Mouse (Mus musculus) mouse embryonic stem cell (cell line): ENCODE measurements around the gene Pmm2.

Experiments used
- in situ Hi-C, 2 experiments: fragments of 300-500 bp; cut with MboI; formaldehyde crosslinking; loops; 1 replicate in 1 of 2; 3 replicates in 1 of 2; pipeline ENCODE4 v1.14.3; 2019 to 2020; ENCODE audit warnings: low sequenced_read_pairs in 2 of 2, low pct_unique_long_range_greater_than_20kb in 1 of 2, mixed read lengths in 1 of 2; ENCODE audit not compliant: unreplicated experiment in 1 of 2

Pmm2 gene

DNA sequence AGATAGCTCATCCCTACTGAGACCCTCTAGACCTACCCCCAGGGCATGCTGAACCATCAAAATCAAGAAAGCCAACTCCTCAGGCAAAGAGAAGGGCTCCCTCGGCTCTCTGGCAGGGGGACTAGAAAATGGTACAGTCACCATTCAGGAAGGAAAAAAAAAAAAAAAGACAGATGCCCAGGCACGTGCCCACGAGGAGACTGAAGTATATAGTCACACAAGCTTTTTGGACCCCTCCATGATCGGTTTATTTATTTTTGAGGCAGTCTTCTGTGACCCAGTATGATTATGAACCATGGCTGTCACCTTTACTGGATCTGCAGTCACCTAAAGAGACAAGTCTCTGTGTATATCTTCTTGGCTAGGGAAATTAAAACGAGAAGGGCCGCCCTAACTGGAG is 35.9 kb downstream of the Pmm2 start:
- in situ Hi-C loops, result loop anchor here (5.0 kb wide), 2 partner anchors 176 to 261 kb away; no protein-coding TSS in a partner anchor

DNA sequence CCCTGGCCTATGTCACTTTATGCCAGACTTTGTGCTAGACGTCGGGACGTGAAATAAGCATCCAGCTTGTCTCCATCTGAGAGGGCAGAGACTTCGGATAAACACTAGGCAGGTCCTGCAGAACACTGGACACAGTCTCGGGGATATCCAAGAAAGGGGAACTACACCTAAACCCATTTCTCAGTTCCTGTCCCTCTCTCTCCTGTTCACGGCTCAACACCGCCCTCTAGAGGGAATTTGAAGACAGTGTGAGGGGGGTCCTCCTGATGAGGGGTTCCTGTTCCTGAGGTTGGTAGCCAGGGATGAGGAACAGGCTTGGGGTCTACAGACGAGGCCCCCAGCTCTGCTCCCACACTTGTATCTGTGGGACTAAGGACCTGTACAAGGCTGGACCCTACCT is 36.7 kb downstream of the Pmm2 start:
- in situ Hi-C loops, result loop anchor here (5.0 kb wide), 2 partner anchors 177 to 262 kb away; no protein-coding TSS in a partner anchor

DNA sequence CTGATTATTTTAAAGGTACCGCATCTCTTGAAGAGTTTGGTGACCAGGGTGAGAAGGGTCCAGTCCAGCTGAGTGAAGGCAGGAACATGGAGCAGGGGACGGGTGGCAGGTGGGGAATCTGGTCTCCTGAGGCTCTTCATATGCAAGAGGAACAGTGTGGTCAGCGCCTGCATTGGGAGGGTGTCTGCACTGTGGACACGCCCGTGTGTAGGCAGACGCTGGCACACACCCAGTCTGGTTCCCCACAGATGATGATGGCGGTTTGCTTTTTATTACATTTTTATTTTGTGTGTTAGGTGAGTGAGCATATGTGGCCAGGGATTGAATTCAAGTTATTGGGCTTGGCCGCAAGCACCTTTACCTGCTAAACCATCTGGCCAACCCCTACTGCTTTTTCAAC is 38.1 kb downstream of the Pmm2 start:
- in situ Hi-C loops, result loop anchor here in 1 of 2 experiments (5.0 kb wide), 1 partner anchor 183 kb away; no protein-coding TSS in a partner anchor

DNA sequence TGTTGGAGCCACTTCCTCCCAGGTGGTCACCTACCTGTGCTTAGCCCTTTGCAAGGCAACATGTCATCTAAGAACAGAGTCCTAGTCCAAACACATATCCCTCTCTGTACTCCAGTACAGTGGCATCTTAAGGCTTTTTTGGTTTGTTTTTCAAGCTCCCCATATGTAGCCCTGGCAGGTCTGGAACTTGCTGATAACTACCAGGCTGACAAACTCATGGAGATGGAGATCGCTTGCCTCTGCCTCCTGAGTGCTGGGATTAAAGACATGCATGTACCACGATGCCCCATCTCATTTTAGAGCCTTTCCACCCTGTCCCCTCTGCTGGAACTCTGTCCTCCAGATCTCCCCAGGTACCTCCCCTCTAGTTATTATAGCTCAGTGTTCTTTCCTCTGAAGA is 38.8 kb downstream of the Pmm2 start:
- in situ Hi-C loops, result loop anchor here in 1 of 2 experiments (5.0 kb wide), 1 partner anchor 184 kb away; no protein-coding TSS in a partner anchor

DNA sequence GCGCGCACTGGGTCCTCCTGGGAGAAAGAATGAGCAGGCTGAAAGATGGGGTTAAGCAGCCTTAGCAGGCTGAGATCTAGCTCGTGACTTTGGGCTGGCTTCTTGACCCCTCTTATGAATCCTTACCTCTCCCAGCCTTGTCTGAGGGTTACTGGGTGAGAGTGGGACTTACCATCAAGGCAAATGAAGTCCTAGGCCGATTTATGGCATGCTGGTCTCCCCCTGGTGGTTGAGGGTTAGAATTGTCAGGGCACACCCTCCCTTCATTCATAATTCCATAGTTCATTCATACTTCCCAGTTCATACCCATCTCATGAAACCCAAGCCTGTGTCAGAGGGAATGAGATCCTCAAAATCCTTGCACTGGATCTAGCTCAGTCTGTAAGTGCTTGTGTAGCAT is 39.3 kb downstream of the Pmm2 start:
- in situ Hi-C loops, result loop anchor here in 1 of 2 experiments (5.0 kb wide), 1 partner anchor 184 kb away; no protein-coding TSS in a partner anchor

DNA sequence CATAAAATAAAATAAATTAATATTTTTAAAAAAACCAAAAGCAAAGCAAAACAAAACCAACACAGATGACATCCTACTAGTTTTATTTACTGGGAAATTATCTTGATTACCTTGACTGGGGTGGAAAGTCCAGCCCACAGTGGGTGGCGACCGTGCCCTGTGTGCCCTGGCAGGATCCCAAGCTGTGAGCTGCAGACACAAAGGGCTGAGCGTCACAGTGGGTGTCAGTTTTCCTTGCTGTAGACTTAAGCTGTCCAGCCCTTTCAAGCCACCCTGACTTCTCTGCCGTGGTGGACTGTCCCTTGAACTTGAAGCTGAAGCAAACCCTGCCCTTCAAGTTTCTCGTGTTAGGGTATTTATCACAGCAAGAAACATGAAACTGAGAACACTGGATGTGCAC is 40.6 kb downstream of the Pmm2 start:
- in situ Hi-C loops, result loop anchor here in 1 of 2 experiments (5.0 kb wide), 1 partner anchor 186 kb away; no protein-coding TSS in a partner anchor

DNA sequence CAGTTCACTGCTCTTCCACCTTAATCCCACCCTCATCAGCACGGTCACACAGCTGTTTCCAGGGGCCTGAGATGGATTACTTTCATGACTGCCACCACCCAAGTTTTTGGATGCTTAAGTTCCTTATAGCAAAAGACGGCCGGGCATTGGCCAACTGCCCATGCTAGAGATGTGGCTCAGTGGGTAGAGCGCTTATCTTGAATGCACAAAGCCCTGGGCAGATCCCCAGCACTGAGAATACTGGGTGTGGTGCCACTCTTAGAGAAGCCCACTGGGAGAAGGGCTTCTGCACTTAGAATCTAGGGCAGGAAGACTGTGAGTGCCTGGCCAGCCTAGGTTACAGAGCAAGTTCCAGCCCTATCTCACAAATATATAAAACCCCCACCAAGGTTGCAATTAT is 41.2 kb downstream of the Pmm2 start:
- in situ Hi-C loops, result loop anchor here in 1 of 2 experiments (5.0 kb wide), 1 partner anchor 186 kb away; no protein-coding TSS in a partner anchor

DNA sequence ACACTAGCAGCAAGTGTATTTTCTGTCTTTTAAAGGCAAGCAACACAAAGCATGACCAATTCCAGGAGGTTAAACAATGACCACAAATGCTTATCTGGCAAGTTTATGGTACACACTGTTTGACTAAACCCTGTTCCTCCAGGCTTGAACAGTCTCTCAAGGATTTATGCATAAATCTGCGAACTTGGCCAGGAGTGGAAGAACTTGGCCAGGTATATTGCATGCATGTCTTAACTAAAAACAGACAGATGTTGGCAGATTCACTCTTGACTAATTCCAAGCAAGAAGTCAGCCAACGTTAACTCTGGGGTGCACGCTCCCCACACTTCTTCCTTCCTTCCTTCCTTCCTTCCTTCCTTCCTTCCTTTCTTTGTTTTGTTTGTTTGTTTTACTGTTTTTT is 42.3 kb downstream of the Pmm2 start:
- in situ Hi-C loops, result loop anchor here (5.0 to 10.0 kb wide), 2 partner anchors 185 to 187 kb away; no protein-coding TSS in a partner anchor

DNA sequence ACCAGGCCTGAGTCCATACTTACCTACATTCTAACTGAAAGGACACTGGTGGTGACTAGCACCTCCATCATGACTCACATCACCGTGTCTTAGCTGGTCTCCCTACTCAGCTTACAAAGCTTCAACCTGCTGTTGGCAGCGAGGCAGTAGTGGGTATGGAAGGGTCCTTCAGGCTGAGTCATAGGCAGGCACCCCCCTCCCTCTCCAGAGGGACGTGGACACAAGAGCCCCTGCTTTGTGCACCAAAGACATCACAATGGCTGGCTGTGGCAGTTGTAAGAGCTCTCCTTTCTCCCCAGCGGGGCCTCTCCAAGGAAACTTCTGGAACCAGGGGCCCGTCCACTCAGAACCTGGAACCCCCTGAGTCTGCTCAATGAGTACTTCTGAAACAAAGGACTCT is 43.0 kb downstream of the Pmm2 start, which contains the start of gene Gm5767:
Gene Gm5767 (plus strand): TSS at position 301 of the 400 bp plus-strand sequence.
- in situ Hi-C loops, result loop anchor here (10.0 kb wide), 1 partner anchor 184 kb away; no protein-coding TSS in a partner anchor

DNA sequence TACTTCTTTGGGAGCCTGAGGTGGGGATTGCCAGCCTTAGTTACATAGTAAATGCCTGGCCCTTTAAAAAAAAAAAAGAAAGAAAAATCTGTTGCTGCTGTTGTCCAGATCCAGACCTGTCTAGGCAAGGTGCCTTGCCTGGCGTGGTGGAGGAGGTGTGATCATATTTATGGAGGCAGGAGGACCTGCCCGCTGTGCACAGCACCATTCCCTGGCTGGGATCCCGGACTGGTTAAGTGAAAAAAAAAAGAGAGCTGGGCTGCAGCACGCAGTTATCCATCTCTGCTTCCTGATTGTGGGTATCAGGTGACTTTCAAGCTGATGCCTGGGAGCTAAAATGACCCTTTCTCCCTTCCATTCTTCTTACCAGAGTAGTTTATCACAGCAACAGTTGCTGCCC is 47.6 kb downstream of the Pmm2 start:
- in situ Hi-C loops, result loop anchor here (10.0 kb wide), 1 partner anchor 180 kb away; no protein-coding TSS in a partner anchor

DNA sequence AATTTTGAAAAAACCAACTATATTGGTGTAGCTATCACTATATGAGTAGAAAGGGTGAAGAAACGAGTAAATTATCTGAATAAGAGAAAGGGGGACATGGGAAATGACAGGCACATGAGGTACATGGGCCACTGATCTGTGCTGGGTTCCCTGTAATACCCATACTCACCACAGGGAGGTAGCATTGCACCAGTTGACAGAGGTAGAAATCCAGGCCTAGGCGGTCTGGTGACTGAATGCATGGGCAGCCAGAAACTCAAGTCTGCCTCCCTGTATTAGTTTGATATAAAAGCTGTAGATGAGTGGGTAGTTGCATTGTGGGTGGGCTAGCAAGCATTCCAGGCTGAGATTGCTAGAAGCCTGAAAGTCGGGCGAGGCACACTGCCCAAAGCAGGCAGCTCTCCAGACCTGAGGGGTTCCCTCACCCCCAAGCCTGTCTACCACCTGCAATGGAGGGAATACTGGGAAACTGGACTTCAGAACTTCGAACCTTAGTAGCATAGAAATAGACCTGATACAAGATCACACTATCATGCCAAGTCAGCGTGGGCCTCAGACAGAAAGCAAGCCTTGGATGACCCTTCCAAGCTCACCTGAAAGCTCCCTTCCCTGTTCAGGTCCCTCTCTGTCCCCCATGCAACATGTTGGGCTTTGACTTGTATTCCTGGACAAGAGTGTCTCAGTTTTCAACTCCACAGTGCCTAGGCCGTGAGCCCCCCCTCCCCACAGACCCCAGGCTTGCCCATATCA is 48.8 kb downstream of the Pmm2 start:
- in situ Hi-C loops, result loop anchor here (10.0 kb wide), 1 partner anchor 179 kb away; no protein-coding TSS in a partner anchor

DNA sequence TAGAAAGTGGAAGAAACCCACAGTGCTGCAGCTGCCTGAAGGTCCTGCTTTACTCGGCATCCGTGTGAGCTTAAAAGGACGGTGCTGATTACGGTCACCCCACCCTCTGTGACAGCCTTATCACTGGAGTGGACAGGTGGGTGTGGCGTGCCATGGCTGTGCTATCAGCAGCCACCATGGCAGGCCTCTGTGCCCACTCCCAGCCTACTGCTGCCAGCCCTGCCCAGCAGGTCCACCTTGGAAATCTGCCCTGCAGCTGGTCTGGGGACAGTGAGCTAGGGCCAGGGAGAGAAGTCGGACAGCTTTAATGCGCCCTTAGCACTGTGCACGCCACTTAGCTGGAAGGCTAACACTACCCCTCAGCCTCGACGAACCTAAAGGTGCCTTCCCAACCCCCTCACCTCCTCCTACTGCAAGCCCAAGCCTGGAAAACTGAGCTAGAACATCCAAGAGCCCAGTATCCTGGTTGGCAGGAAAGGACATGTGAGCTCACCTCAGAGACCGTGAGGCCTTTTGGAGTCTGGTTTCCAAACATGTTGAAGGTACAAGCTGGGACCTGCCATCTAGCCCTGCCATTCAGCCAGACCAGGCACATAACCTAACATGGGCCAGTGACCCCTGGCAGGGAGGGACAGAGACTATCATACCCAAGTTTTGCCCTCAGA is 49.5 kb downstream of the Pmm2 start:
- in situ Hi-C loops, result loop anchor here (10.0 kb wide), 1 partner anchor 178 kb away; no protein-coding TSS in a partner anchor

DNA sequence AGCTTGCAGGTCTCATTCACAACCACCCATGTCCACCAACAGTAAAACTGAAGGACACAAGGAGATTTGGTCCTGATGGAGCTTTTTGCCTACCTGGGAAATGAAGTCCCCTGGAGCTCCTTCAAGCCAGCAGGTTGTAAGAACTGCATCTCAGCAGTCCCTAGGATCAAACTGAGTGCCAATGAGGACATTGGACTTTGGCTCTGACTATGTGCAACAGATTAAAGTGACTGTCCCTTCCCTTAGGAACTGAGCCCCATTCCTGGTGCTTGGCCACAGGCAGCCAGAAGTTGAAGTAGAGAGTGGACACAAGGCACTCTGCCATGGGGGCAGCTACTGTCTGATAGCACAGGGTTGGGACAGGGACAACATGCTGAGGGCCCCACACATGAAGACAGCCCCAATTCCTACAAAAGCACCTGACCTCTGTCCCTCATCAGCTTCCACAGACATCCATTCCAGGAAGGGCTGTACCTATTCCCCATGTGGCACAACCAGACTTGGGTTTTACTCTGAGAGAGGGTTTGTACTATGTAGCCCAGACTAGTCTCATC is 50.2 kb downstream of the Pmm2 start:
- in situ Hi-C loops, result loop anchor here (10.0 kb wide), 1 partner anchor 177 kb away; no protein-coding TSS in a partner anchor

DNA sequence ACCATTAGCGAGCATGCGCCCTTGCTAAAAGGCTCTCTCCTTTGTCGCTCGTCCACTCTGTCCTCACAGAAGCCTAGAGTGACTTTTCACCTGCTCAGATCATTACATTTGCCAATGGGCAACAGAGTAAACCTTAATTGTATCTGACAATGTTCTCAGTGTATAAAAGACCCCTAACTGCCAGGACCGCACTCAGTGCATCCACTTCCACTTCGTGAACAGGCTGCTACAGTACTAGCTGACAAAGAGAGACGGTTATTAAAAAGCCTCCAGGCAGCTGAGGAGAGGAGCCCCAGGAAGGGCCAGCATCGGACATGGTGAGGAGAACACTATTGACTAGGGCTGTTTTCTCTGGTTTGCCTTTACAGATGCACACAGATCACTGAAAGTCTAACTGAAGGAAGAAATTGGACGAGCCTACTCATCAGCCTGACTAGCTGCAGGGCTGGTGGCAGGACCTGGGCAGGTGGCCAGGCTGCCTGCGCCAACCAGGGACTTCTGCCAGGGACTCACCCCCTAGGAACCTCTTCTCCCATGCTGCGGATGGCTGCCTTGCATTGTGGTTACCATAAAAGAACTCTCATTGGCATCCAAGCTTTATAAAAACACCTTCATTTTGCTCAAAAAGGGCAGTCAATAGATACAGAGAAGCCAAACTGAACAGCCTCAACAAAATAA is 52.6 kb downstream of the Pmm2 start:
- in situ Hi-C loops, result loop anchor here (10.0 kb wide), 1 partner anchor 175 kb away; no protein-coding TSS in a partner anchor

DNA sequence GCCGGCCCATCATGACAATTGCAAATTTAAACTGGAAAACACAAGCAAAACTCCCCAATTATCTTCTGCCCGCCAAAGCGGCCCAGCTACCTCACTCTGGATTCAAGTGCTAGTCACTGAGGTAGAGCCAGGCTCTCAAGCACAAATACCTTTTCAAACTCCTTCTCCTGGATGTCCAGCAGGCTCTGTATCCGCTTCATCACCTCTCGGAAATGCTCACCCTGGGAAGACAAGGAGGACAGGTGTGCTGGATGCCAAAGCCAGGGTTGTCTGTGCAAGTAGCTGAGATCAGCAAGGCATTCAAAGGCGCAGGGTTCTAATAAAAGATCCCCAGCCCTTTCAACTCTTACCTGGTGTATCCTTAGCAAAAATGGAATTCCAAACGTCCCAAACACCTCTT is 53.7 kb downstream of the Pmm2 start:
- in situ Hi-C loops, result no loop called here

DNA sequence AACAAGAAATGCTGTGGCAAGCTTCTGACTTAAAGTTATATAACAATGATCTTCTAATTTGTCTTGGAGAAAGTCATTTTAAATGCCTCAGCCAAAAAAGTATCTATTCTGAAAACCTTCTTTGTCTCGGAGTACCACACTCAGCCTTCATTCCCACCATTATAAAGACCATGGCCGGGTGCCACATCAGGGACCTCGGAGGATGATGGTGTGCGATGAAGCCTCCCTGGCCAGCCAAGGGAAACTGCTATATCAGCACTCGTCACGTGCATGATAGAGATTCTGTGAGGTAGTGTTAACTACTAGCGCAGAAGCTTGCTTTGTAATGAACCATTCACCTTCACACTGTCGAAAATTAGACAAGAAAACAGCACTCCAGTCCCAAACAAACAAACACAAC is 62.1 kb downstream of the Pmm2 start:
- in situ Hi-C loops, result loop anchor here in 1 of 2 experiments (5.0 kb wide), 1 partner anchor 138 kb away; no protein-coding TSS in a partner anchor

DNA sequence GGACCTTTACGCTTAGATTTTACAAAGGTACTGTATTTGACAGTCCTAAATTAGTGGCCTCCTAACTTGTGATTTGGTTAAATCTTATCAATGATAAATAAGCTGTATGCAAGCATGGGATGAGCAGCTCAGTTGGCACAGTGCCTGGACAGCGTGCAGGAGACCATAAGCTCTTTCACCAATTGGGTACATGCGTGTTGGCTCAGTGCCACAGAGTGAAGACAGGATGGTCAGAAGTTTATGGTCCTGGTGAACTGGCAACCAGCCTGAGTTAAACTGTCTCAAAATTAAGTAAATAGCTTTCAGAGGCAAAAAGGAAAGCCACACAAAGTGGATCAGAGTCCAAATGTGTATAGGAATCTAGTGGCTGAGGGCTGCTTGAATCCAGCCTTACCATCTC is 63.1 kb downstream of the Pmm2 start:
- in situ Hi-C loops, result no loop called here

DNA sequence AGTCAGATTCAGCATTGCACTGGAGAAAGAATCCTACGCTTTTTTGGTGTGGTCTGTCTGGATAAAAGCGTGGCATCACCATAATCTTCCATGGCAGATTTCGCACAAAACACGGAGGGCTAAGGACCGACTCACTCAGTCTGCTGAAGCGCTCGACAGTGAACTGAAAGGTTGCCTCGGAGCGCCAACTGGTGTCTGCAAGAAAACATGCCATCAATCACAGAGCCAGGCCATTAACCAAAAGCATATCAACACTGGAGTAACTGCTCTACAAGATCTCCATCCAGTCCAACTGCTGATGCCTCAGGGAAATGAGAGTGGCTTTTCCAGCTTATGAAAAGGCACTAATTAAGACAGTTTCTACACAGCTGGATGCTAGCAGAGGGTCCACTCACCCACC is 74.5 kb downstream of the Pmm2 start:
- in situ Hi-C loops, result no loop called here
